Mouse (Mus musculus) spleen, postnatal 36 days (tissue): ENCODE measurements around the gene Medag.

Experiments
- DNase-seq, 2 experiments: peaks; one replicate each; pipeline ENCODE4 v3.0.0; 2022; ENCODE audit warnings: low spot score in 2 of 2, mixed read lengths in 1 of 2

Medag gene

DNA sequence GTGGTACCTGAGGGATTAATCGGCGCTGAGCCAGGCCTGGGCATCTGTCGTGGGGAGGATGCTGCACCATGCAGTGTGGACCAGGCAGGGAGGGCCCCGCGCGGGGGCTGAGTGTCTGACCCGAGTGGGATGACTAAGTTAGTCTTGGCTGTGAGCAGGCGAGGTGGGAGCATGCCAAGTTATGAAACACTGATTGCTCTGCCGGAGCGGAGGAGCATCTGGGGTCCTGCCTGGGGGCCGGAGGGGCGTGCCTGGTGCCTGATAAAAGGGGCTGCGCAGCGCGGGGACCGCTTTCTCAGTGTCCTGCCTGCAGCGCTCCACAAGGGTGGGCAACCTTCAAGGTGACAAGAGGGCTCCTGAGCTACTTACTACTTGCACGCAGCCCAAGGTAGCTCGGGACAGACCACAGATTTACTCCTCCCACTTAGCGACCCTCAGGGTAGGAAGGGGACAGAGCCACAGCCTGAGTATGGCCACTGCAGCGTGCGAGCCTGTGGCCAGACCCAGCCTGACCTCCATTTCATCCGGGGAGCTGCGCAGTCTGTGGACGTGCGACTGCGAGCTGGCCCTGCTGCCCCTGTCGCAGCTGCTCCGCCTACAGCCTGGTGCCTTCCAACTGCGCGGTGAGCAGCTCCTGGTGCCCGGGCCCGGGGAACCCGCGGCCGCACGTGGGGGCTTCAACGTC lies at the start of gene Medag:
Gene Medag, plus strand, starts transcription at position 241 of the 685 bp plus-strand sequence.
- peak in 1 of 2 experiments; percentile 3 for DNase-seq

DNA sequence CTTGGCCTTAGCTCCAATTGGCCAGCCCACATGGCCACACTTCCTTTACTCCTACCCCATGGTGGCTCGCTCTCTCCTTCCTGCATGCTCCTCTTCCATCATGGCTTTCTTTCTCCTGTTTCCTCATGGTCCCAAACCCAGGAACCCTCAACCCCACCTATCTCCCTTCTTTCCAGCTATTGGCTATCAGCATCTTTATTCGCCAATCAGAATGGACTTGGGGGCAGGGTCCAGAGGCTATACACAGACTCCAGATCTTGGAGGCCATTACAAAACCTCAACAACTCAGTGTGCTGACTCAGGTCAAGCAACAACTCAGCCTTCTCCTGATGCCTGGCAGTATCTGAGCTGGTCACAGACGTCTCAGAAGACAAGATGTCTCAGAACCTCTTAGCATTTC lies 48.9 kb upstream of the Medag start:
- no peak for DNase-seq

DNA sequence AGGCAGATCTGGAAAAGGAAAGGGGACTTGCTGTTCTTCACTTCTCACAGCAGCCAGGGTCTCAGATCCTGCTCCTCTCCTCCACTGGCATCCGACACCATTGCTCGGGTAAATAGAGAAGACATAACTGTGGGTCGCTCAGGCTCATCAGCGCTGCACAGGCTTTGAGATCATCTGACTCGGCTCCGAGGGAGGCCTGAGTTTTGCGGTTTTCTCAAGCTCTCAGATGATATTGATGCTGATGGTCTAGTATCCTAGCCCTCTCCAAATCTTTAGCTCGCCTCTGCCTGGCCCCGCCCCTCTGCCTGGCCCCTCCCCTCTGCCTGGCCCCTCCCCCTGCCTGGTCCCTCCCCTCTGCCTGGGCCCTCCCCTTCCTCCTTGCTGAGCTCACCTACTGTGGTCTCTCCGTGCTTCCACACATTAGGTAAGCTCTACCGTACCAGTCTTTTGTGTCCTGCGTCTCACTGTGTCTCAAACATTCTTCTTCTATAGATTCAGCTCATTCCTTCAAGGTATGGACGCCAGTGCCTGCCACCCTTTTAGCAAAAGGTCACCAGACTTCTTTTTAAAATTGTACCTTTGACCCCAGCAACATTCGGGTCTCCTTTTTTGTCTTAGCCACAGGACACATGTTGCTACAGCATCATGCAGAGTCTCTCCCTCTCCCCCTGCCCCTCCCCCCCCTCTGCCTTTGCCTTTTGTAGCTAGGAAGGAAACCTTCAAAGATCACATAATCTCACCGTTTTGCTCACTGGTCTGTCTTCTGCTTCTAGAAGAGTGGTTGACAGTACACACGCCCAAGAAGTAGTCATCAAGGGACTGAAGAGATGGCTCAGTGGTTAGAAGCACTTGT lies 47.4 kb upstream of the Medag start:
- no peak for DNase-seq

DNA sequence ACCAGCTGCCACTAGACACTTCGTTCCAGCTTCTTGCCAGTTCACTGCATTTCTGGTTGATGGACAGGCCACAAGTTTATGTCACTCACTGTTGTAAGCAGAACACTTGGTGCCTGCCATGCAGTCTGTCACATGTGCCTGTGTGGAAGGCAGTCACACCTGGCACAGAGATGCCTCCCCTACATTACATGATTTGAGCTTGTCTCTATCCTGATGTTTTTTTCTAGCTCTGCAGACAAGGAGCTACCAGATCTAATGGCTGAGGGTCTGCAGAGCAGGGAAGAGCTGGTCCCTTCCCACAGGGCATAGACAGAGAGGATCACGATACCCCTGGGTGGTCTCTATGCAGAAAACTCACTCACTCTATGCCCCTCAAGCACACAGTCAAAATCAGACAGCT lies 44.5 kb upstream of the Medag start:
- DNase-seq = no peak

DNA sequence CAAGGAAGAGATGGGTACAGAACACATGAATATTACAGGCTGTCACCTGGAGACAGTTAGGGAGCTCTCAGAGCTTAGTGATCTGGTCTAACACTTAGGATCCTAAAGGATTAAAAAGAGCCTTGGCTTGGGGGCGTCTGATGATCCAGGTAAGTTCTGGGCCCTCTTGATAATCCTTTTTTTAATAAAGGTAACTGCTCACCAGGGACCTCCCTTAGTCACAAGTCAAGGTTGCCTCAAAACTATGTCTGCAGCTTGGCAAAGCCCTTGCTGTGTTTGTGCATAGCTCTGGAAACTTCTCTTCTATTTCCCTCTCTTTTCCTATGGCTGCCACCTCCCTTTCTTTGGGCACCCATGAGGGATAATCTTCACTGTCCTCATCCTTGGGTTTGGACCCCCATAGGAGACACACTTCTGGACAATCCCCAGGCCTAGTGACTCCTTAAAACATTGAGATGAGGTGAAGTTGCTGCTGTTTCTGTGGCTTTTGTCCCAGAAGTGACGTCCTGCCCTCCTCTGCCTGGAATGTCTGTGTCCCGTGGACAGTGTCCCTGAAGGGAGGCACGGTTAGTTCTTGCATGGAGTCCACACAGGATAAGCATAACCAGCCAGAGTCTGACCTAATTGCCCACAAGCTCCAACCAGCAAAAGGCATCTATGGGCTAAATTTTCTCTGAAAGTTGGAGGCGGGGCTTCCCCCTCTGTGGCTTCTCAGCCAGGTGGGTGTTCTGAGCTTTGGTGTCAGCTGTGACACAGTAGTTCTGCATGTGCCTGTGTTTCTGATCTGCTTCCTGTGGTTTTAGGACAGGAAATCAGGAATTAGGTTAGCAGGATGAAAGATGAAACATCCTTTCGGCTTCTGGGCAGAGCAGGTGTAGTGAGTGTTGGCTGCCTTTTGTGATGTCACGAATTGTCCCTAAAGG lies 43.7 kb upstream of the Medag start:
- DNase-seq = peak in 1 of 2 experiments; percentile 18

DNA sequence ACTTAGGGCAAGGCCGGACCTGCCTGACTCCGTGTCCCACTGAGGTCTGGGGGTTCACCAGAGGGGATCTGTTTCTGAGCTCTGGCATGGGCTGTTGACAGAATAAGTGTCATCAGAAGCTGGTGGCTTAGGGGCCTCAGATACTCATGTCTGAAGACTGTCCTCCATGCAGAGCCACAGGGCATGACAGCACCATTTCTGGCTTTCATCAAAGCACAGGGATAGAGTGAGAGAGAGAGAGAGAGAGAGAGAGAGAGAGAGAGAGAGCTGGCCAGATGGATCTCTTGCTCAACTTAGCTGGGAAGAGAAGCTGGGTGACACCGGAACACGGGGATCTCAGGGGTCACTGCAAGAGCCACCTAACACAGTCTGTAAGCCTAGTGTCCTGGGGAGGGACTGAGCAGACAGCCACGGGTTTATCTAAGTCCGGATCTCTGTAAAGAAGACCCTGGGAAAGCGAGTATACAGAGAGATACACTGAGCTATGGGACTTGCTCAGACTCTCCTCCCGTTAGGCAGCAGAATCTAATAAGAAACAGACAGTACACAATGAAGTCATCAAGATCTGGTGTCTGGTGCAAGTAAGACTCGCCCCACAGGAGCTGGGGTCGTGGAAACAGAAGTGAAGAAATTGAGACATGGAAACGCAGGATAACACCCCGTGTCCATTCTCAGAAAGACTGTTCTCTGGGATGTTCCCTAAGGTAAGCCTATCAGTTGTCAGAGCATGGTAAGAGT lies 42.8 kb upstream of the Medag start:
- no peak for DNase-seq

DNA sequence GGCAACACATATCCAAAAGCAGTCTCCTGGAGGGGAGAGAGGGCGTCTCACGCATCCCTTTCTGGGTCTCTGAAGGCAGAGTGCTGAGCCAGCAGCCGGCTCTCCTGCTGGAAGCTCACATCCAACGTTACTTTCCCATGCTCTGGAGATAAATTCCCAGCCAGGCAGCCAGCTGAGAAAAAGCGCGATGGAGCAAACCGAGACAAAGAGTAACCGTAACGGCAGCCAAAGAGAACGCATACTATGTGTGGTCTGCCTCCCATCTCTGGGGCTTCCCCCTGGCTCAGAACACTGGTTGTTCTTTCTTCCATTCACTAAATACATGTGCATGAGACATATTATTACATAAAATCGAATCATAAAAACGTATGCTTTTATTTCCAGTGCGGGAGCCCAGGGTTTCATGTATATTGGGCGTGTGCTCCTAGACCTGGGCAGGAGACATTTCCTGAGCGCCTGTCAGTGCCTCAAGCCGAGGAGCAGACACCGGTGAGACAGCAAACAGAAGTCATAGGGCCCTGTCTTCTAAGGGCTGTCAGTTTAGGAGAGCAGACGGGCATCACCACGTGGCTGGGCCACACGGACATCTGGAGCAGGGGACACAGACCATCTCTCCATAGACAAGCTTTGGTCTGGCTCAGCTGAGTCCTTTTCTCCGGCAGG lies 42.0 kb upstream of the Medag start:
- no peak for DNase-seq

DNA sequence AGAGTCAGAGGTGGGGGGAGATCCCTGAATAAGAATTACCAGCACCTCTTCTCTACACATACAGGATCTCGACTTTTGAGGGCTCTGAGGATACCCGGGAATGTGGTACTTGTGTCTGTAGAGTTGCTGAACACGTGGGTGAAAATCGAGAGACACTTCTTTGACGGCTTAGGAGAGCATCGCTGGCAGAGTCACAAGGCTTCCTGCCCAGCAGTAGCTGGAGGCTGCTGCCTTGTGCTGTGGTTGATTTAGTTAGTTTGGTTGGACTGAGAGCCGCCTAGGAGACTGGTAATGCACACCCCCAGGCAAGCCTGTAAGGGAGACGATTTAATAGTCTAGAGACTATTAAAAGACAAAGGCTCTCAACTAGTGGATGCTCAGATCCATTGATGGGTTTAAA lies 39.5 kb upstream of the Medag start:
- DNase-seq = no peak

DNA sequence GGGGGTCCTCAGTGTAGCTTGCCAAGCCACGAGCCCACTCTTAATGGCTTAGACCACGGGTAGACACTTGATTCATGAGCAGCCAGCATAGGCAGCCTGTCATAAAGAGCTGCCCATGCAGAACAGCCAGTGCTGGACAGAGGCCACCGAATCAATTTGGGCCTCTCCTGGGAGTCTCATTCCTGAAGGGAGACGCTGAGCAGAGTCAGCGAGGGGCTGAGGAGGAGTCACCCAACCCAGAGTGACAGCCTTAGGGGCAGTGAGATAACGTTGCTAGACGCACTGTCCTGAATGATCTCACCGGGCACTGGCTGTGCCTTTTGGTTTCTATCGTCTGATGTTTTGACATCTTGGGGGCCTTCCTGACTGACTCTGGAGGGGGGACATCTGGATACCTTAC lies 38.3 kb upstream of the Medag start:
- DNase-seq = no peak

DNA sequence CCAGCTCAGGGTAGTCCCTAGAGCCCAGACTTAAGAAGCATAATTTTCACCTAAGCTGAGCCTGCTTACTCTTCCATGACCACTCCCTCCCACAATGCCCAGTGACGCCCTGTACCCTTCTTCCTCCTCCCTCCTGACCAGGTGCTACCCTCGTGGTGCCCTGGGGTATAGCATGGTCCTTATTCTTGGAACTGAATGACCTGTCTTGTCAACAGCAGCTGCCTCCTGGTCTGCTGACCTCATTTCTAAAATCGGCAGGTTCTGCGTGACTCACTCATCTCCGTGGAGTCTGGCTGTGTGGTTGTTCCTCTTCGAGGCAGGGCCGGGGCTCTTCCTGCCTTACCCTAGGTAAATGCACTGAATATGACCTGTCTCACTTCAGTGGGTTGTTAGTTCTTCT lies 37.5 kb upstream of the Medag start:
- DNase-seq = peak; percentile 49 to 58

DNA sequence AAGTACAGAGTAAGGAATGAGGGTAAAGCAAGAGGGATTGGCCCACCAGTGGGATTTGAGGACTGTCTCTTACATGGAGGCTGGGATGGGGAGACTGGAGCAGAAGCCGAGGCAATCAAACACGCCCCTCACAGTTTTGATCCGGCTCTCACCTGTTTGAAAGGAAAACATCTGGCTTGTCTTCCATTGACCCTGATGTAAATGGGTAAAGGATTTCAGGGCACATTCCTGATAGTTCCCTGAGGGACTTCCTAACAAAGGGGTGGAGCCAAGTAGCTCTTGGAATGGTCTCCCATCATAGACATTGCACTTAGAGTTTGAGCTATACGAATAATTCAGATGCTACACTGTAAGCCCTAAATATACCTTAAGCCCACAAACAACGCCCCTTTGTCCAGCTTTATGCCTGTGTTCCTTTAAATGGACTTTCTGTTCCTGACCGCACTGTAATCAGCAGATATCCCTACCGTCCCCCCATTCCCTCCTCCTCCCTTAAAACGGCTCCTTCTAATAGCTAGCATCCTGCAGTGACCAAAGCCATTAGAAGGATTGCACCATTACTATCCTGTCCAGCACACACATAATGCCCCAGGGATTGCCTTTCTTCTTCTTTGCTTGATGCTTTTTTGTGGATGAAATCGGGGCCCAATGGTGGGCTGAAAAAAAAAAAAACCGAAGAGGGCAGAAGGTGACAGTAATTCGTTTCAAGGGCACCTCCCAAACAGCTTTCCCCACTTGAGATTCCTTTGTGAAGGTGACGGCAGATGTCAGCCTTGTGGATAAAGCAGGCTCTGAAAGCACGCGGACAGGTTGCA lies 36.3 kb upstream of the Medag start:
- no peak for DNase-seq

DNA sequence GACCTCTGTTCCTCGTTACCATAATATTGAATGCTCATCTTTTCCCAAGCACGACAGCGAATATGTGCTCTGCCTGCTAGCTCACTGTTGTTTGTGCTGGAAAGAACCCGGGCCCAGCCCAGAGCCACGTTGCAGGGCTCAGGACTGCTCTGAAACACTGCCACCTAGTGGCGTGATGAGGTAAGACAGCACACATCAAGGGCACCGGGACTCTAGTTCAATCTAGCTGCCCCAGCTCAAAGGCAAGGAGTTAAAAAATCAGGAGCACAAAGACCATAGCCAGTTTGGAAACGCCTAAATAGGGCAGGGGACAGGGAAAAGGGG lies 35.7 kb upstream of the Medag start:
- DNase-seq = peak; percentile 62 to 66

DNA sequence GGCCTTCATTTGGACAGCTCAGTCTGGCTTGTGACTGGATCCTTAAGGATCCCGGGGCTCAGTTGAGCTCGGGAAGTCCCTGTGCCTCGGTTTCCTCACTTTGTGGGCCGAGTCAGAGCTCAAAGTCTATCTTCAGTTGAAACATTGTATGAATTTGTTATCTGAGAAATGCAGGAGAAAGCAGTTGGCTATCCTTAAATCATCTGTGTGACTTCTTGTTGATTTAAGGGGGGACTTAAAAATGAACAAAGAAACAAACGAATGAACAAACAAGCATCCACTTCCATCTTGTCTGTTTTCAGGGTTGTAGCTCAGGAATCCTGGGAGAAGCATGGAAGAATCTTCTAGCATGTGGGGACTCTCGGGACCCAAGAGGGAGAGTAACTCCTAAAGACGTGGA lies 35.2 kb upstream of the Medag start:
- DNase-seq = no peak

DNA sequence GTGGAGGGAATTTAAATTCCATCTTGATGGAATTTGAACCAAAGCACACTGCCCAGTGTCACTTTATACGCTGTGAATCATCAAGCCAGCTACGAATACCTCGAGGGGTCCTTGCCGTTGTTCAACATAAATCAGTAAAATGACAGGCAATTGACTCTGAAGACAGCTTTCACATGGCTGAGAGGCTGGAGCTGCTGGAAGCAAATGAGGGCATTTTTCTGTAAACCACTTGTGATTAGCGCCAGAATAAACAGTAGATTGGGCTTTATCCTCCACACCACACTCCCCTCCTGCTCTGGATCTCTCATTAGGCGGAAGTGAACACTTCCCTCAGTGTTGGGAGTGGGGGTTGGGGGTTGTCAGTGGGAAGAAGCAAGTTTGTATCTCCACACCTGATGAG lies 34.3 kb upstream of the Medag start:
- DNase-seq = no peak

DNA sequence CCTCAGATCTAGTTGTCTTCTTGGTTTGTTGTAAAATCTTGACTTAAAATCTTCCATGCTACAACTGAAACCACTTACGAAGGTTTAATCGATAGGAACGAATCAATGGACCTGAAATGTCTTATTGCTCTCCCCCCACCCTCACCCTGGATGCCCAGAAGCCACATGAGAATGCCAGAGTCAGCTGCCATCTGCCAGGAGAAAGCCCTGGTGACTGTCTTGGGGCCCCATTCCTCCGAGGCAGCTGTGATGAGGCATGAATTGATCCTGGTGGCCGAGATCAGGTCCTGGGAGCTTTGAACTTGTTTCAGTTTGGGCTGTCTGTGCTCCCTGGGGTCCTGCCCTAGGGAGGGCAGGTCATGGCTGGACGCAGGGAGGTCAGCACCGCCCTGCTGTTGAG lies 33.0 kb upstream of the Medag start:
- no peak for DNase-seq

DNA sequence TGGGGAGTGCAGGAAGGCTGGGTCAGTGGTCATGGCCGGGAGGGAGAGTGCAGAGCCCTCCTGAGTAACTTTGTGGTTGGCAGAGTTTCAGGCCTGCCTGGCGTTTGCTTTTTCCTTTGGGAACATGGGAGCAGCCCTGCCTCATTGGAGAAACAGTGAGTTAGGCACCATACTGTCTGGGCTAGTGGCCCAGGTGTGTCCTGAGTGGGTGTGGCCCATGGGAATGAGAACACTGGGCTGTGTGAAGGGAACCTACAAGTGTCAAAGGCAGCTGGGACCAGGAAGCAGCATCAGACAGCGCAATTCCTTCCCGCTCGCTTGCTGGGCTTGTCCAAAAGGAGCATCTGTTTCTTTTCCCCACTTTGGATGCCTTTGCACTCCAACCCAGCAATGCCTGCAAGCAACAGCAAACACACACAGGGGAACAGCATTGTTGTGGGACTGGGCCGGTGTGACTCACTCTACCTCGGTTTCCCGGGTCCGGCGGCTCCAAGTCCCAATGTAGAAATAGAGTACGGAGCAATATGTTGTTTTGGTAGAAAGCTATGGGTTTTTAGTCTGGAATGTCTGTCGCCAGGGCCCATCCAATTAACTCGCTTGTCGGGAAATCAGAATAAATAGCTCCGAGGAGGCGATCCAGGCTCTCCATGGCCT lies 32.3 kb upstream of the Medag start:
- no peak for DNase-seq

DNA sequence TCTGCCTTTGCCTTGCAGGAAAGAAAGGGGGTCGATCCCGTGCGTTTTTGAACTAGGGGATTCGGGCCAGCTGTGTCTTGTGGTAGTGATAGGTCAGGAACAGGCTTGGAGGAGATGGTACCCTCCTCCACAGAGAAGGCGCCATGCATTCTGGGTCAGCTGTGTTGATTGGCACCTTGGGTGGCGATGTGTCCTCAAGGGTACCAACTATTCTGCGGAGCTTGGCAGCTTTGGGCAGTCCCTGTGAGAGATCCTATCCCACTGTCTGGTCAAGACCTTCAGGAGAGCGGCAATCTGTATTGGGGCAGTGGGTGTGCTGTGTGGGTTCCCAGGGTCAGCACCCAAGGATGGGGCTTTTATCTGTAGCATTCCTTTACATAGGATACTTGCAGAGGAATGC lies 31.7 kb upstream of the Medag start:
- DNase-seq = no peak

DNA sequence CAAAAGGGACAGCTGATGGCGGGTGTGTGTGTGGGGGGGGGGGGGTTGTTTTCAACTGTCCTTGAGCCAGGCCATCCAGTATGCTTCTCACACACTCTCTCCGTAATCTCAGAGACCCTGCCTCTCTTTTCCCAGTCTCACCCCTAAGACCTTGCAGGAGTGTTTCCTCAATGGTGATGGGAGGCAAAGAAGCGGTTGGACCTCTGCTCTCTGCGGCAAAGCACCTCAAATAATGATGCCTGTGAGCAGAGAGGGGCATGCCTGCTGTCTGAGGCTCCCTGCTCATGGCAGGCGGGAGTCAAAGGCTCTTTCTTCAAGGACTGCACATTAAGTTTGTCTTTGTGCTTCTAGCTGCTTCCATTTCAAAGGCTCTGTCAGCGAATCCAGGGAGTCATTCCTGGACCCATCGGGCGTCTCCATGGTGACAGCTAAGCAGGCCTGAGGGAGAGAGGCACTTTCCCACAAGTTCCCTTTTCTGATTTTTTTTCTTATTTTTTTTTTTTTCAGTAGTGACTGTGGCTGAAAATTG lies 31.1 kb upstream of the Medag start:
- DNase-seq = no peak

DNA sequence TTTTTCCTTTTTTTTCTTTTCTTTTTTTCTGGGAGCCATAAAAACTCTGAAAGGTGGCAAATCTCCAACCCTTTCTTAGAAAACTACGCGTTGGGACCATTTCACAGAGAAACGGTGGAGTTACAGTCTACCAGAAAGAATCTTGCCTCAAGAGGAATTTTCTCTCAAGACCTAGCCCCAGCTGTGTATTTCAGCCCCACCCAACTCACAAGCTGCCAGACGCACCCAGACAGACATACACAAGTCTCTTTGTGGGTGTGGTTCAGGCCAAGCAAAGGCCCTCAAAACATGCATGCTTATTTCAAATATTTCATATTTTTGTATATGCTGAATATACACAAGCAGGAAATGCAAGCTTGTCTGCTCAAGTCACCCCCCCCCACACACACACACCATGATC lies 29.6 kb upstream of the Medag start:
- no peak for DNase-seq

DNA sequence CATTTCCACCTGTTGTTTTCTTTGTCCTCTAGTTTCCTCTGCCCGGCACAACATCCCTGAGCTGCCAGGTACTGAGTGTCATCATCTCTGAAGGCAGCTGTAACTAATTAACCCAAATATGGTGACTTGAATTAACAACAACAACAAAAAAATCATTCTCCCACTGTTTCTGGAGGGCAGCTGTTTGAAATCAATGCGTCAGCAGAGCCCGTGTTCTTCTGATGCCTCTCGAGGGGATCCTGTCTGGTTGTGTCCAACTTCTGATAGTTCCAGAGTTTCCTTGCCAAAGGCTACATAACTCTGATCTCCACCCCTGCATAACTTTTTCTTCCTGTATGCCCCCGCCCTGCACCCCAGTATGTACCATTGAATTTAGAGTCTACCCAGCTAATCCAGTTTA lies 28.9 kb upstream of the Medag start:
- no peak for DNase-seq
